Mouse (Mus musculus): ENCODE measurements around the gene Trmt2a.

The Trmt2a gene

DNA sequence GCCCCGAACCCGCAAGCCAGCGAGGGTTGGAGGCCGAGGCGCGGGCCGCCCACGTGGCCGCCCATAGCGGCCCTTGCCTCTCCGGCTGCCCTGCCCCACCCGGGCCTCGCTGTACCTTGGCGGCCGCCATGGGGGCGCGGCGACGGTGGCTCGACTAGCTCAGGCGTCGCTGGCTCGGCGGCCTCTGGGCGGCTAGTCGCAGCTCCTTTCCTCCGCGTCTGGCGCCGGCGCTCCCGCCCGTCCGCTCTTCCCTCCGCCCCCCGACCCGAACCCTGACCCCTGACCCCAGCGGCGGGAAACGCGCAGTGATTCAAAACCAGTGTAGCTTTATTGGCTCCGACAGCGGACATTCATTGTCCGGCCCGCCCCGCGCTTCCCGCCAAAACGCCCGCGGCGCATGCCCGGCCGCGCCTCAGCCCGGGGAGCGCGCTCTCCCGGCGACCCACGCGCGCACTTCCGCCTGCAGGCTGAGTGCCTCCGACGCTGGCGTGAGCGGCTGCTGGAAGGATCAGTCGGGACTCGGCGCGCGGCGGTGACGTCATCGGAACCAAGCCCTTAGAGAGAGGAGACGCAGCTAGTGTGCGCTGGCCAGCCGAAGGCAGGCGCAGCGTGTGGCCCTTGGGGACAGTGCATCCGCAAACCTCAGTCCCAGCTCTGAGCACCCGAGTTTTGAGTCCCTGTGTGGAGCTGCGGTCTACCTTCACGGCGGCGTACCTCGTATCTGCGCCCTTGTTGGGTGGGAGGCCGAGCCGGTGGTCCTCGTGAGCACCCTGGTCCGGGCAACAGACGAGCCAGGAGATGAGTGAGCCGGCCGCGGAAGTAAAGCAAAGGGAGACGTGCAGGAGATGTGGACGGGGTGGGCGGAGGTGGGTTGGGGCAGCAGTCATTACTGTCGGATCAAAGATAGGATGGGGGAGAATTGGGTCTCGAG is at the start of gene Trmt2a, which contains the start of gene Ranbp1:
Gene Trmt2a, plus strand, starts transcription at position 247 of the 931 bp plus-strand sequence.
Gene Ranbp1, minus strand, starts transcription at position 300 of the 931 bp plus-strand sequence.
- DNase-seq (ENCODE audit: low read depth in 2 of 2, low spot score in 2 of 2) = peak; percentile 93 to 95

DNA sequence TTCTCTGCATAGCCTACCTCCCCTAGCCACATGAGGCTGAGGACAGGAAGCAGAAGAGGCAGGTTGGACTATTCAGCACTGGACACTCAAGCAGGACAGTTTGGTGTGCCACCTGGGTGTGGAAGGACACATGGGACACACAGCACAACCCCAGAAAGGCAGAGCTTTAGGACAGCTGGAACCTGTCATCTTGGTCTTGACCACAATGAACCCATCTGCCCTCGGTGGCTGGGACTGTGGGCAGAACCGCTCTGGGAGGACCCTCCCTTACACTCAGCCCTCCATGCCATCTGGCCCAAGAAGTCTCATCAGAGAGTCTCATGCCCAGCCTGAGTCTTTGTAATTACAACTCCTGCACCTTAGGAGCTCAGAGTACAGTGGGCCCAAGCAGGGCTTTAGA is 48.4 kb upstream of the Trmt2a start:
- DNase-seq (ENCODE audit: low read depth in 2 of 2, low spot score in 2 of 2) = no peak

DNA sequence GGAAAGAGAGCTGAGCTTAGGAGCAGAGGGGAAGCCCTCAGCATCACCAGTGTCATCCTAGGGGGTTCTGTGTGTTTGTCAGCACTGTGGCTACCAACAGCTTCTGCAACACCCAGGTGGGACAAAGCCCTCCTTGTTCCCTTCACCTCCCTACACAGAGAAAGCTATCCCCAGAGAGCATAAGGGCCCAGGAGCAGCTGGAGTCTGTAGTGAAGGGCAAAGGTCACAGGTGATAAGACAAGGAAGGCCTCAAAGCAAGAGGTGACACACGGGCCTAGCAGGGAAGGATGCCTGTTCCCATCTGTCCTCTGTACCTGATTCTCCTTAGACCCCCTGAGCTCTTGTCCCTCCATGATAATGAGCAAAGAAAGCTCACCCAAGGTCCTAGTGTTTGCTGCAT is 46.9 kb upstream of the Trmt2a start:
- no peak for DNase-seq (ENCODE audit: low read depth in 2 of 2, low spot score in 2 of 2)

DNA sequence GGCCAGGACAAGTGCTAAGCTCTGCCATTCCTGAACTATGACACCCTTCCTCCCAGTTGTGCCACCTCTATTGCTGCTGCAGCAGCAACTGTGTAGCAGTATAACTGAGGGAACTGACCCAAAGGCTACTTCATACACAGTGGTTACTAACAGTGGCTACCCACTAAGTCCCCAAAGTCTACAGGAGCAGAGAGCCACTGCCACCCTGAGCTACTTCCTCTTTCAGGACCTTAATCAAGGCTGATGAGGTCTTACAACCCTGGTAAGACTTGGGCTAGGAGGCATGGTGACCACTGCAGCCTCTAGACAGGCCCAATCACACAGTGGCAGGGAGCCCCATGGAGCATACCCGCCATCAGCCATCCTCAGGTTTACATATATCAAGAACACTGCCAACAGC is 46.4 kb upstream of the Trmt2a start:
- DNase-seq (ENCODE audit: low read depth in 2 of 2, low spot score in 2 of 2) = no peak

DNA sequence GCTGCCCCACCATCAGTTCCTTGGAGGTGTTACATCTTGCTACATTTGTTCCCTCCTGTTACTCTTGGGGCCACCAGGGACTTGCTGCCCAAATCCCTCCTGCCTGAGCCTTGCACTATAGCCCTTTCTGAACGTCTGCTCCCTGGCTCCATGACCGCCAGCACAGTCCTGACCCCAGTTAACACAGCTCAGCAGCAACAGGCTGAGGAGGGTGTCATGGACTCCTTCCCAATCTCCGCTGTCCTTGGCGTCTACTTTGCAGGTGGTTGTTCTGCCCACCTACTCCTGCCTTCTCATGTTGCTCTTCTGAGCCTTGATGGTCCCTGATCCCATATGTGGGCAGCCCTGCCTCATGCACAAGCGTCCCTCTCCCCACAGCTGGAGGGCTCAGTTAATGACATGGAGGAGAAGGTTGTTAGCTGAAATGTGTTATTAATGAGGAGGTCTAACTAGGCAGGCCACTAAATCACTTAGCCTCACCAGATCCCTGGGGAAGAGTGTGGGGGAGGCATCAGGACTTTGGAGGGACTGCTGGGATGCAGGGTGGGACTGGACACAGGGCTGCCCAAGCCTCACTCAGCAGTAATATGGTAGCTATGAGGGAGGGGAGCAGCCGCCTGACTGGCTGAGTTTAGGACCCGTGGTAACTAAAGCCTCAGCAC is 44.9 kb upstream of the Trmt2a start:
- no peak for DNase-seq (ENCODE audit: low read depth in 2 of 2, low spot score in 2 of 2)

DNA sequence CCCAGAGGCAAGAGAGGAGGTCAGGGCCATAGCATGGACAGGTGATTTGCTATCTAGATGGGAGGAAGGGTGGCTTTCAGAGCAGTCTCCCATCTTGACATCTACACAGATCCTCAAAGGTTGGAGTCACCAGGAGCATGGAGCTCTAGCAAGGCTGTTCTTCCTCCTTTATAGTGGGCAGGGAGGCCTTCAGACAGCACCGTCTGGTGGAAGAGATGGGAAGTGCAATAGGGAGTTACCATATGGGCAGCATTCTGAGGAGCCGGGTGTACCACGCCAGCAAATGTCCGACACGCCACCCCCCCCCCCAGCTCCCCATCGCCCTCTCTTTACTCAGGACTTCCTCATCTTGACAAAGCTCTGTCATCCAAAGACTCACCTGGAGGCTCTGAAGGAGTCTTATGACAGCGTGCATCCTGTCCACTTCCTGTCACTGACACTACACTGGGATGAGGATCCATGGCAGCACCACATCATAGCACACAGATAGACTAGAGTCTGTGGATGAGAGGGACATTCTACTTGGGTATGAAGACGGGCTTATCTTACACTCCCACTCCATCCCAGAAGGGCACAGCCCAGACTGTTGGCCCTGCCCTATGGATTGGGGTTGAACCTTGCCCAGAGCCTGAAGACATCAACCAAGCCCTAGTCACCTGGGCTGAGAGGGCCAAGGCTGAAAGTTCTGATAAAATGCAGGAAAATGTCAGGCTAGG is 37.6 kb upstream of the Trmt2a start:
- peak; percentile 35 to 51 for DNase-seq (ENCODE audit: low read depth in 2 of 2, low spot score in 2 of 2)

DNA sequence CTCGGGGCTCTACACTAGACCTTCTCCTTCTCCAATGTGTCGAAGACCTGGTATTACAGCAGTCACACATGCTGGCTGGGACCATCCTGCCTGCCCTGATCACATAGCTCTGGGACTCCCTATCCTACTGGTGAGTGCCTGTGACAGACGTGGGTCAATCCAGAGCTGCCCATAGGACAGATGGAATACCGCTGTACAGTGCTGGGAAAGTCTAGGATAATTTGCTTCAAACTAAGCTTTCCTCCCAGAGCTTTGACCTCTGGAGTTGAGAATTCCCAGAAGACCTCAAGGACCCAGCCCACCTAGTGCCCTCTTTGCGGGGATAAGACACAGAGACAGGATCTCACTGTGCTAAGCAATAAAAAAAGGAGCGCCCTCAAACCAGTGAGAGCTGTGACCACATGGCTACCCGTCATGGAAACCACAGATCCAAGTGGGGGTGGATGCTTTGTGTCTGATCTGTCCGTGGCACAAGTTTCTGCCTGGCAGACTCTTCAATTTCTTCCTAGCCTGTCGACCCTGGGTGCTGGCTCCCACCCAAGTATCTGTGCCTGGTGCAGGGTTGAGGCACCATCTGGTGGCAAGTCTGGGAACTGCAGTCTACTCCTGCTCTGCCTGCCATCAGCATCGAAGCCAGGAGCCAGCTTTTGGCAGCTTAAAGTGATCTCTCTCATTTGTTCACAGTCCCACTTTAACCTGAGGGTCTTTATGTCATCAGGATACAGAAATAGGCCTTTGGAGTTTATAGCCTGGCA is 36.9 kb upstream of the Trmt2a start:
- DNase-seq (ENCODE audit: low read depth in 2 of 2, low spot score in 2 of 2) = peak; percentile 68 to 77

DNA sequence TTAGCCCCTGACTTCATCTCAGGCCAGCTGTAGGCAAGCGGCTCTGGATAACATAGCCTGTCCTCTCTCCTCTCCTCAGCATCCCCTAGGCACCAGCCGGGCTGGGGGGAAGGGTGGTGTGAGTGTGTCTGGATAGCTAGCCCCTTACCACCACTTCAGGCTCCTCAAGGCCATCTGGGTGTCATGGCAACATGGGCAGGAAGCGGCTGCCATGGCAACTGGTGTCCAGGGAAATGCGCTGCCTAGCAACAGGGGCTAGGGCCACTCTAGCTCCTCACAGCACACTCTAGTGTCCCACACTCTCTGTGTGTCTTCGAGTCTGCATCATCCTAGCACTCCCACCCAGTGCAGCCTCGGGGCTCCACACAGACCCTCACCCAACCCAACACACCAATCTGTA is 34.8 kb upstream of the Trmt2a start:
- DNase-seq (ENCODE audit: low read depth in 2 of 2, low spot score in 2 of 2) = no peak

DNA sequence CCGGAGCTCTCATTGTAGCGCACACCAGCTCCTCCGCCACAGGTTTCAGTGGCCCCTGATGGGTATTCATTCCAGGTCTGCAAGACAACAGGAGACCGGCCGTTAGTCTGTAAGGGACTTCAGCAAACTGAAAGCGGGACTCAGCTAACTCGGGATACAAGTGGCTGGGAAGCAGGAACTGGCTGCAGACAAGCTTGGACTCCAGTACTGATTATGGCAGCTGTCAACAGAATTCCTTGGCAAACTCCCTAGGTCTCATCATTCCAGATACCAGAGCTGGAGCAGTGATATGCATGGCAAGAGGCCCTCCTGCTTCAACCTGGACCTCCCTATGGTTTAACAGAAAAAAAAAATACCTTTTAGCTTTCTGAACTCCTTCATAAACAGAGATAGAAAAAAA is 33.6 kb upstream of the Trmt2a start:
- DNase-seq (ENCODE audit: low read depth in 2 of 2, low spot score in 2 of 2) = no peak

DNA sequence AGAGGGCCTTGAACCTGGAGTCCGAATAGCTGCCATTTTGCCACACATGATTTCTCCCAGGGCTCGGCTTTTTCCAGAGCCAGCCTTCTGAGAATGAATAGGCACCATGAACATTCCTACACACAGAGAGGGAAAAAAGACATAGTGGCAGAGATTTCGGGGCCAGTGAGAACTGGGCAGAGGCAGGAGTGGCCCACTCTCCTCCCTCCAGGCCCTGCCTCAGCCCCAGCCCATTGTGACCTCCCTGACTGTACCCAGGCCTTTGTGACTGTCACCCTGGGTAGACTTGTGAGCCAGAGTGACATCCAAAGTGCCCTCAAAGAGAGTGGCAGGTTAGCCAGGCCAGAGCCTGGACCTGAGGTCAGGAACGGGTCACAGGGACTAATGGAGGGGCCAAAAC is 30.9 kb upstream of the Trmt2a start, which contains the start of gene Ccdc188:
Gene Ccdc188, plus strand, starts transcription at position 301 of the 400 bp plus-strand sequence.
- no peak for DNase-seq (ENCODE audit: low read depth in 2 of 2, low spot score in 2 of 2)

DNA sequence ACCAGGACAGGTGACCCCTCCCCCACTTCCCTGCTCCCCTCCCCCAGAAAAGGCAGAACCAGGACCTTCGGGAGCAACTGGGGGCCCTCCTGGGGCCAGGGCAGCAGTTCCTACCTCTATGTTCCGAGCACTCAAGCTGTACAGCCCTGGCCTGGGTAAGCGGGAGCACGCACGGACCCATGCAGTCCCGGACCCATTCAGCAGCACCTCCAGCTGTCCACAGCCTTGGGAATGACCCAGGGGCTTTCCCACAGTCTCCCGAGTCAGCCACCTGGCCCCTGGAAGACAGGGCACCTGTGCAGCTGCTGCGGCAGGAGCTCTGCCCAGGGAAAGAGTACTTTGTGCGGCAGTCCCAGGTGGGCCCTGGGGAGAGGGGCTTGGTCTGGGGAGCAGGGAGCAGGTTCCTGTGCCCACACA is 29.9 kb upstream of the Trmt2a start:
- DNase-seq (ENCODE audit: low read depth in 2 of 2, low spot score in 2 of 2) = no peak

DNA sequence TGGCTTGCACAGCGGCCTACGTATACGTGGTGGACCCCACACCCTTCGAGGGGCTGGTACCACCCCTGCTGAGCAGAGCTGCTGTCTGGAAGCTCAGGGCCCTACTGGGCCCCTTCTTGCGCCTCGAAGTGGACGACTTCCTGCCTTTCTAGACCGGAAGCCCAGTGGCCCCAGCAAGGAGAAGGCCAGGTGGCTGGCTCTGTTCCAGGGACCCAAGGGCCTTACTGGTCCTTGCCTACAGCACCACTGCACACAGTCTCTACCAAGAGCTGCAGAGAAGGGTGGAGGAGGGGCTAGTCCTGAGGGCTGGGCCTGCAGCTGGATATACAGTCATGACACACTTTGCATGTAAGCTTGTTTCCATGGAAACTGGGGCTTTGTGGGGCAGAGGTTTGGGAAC is 28.5 kb upstream of the Trmt2a start:
- no peak for DNase-seq (ENCODE audit: low read depth in 2 of 2, low spot score in 2 of 2)

DNA sequence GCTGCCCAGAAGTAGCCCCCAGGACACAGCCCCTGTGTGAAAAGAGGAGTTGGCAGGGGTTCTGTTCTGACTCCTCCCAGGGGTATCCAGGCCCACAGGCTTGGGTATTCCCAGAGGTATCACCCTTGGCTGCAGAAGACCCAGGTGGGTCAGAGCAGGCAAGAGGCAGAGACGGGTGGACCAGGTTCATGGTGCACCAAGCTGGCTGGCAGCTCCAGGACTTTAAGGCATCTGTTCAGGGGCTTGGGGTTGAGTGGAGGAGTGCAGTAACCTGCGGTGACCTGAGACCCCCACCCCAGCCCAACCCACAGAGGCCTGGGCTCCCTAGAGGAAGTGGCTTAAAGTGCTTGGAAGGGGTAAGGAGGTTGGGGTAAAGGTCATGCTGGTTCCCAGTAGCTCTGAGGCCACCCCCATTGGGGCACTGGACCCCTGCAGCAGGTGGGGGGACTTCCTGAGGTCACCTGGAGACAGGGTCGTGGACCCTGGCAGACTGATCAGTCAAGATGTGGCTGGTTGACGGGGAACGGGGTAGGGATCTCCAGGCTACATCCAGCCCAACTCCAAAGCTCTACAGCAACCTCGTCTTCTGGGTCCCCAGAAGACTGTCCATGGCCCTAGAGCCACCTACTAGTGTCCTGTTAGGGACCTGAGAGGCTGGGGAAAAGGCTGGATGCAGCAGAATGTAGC is 27.5 kb upstream of the Trmt2a start:
- DNase-seq (ENCODE audit: low read depth in 2 of 2, low spot score in 2 of 2) = no peak

DNA sequence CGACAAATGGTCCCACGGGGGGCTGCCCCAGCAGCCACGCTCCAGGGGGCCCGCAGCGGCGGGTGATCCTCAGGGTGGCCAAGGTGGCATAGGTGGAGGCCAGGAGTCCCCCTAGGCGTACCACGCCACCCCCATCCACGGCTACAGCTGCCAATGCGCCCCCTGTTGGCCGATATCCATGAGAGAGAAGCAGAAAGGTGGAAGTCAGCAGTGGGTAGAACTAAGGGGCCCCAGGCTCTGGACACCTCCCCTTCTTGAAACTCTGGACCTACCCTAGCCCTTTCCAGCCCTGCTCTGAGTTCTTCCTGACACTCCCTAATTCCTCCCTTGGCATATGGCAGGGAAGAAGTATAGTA is 27.0 kb upstream of the Trmt2a start:
- DNase-seq (ENCODE audit: low read depth in 2 of 2, low spot score in 2 of 2) = no peak

DNA sequence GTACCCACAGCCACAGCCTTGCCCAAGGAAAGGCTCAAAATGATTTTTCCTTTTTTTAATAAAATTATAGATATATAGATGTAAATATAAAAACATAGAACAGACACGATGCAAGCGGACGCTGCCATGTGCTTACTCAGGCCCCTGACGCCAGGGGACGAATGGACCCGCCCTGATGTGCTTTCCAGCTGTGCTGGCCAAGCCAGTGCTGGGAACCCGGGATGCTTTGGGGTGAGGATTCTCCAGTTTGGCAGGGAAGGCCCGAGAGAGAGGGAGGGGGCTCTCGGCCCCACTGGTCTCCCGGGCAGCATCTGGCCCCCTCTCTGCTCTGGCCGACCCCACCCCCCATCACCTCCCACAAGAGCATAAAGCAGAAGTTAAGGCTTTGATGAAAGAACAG is 26.3 kb upstream of the Trmt2a start:
- no peak for DNase-seq (ENCODE audit: low read depth in 2 of 2, low spot score in 2 of 2)

DNA sequence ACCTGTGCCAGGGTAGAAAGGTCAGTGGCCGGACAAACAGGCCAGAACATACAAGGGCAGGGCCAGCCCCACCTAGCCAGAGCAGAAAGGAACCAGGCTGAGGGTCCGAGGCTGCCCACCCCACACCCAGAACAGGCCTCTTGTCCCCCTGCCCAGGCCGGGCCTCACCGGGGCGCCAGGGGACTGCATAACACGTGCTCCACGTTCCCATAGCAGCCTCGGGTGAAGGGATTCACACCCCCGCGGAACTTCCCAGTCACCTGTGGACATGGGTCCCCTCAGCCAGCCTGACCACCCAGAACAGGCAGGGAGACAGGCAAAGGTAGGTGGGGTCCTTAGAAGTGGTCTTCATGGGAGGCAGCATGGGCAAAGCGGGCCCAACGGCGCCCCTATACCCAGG is 21.3 kb upstream of the Trmt2a start:
- no peak for DNase-seq (ENCODE audit: low read depth in 2 of 2, low spot score in 2 of 2)

DNA sequence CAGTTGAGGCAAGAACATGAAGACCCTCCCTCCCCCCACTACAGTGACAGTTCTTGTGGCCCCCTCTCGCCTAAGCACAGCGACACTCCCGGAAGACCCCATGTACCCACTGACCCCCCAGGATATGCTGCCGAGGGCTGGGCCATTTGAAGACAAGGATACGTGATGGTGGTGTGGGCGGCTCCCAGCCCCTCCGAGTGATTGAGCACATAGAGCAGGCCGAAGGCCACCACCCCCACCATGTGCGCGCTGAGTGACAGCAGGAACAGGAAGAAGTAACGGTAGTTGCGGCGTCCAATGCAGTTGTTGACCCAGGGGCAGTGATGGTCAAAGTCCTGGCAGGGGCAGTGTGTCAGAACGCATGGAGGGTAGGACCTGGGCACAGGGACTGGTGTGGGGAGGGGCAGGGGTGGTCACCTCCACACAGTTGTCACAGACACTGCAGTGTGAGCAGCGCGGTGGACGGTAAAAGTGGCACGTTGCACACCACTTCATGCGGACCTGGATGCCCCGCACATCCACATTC is 20.5 kb upstream of the Trmt2a start:
- no peak for DNase-seq (ENCODE audit: low read depth in 2 of 2, low spot score in 2 of 2)

DNA sequence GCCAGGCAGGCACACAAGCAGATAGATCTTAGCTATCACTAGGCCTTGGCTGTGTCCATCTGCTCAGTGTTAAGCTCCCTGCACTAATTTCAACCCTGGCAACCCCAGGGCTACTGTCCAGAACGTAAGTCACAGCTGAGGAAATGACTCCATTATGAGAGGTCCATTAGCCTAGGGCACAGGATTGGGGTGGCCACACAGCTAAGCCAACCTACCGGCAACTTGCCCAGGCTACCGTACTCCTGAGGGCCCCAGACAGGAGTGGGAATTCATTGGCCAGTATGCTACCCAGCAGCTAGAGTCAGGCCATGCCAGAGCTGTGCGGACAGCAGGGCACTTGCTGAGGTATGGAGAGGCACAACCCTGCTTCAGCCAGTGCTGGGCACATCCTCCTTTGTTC is 19.6 kb upstream of the Trmt2a start:
- DNase-seq (ENCODE audit: low read depth in 2 of 2, low spot score in 2 of 2) = no peak

DNA sequence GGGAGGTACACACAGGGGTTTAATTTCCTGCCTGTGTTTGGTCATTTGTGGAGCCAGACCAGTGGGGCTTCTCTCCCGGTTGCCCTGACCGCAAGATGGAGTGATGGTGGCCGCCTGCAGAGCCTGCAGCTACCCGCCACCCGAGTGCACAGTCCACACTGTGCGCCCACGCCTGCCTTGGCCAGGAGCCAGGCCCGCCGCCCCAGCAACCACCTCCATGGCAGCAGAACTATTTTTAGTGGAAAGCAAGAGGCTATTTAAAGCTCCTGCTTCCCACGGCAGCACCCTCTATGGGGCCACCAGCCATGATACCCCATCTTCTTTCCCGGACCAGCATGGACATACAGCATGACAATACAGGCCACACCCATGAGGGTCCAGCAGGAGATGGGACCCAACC is 18.9 kb upstream of the Trmt2a start:
- DNase-seq (ENCODE audit: low read depth in 2 of 2, low spot score in 2 of 2) = no peak

DNA sequence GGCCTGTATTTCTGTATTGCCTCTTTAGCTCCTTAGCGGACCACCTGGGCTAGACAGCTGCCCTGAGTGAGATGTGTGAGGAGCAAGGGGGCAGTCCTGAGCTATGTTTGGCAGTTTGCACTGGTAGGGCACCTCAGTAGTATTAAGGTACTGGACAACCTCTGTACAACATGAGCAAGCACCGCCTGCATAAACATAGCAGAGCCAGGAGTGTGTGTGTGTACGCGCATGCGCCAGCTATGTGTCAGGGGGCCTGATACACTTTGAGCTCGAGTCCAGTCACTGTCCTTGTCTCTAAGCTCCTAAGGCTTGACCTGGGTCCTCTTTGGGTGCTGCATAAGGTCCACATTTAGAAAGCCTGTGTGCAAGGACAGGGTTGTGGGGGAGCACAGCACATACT is 17.9 kb upstream of the Trmt2a start:
- no peak for DNase-seq (ENCODE audit: low read depth in 2 of 2, low spot score in 2 of 2)
